Mouse (Mus musculus) thymus, postnatal 4 days (tissue): ENCODE data around the gene Dnaja1.

ENCODE experiments used
- DNase-seq: peaks from one replicate; pipeline ENCODE4 v3.0.0; 2021

Gene Dnaja1

DNA sequence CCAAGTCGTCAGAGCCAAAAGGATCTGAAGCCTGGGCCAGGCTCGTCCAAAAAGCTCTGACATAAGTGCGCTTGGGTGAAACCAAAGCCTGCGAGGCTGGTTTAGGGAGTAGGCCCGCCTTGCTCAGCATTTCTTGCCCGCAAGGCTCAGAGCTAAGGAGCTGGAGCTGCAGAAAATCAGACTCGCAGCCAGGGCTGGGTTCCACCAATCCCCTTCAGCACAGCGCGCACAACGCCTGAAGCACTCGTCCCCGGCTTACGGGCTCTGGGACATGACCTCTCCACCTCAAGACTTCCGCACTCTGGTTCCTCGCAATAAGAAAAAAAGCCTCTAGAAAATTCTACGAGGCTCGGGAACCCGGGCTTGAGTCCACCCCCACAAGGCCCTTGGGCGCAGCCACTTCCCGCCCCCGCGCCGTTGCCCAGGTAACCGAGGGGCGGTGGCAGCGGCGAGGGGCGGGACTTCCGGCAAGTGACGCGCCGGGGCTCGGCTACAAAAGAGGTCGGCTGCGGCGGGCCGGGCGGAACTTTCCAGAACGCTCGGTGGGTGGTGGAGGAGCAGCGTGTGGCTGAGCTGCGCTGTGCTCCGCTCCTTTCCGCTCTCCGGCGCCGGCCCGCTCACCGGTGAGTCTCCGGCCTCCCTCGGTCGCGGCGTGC, at the start of gene Dnaja1:
Gene Dnaja1, plus strand, starts transcription at position 140 of the 656 bp plus-strand sequence.
- DNase-seq = peak; percentile 100

DNA sequence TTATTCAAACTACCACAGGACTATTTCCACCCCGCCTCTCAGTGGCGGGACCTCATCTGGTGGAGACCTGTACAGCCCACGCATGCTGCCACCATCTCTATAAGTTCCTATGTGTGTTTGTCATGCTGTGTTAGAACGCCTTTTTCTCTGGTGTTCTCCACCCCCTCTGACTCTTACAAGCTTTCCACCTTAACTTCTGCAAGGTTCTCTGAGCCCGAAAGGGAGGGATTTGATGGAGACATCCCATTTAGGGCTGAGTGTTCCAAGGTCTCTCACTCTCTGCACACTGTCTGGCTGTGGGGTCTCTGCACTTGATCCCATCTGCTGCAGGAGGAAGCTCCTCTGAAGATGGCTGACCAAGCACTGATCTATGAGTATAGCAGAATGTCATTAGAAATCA, 48.4 kb upstream of the Dnaja1 start:
- DNase-seq = no peak

DNA sequence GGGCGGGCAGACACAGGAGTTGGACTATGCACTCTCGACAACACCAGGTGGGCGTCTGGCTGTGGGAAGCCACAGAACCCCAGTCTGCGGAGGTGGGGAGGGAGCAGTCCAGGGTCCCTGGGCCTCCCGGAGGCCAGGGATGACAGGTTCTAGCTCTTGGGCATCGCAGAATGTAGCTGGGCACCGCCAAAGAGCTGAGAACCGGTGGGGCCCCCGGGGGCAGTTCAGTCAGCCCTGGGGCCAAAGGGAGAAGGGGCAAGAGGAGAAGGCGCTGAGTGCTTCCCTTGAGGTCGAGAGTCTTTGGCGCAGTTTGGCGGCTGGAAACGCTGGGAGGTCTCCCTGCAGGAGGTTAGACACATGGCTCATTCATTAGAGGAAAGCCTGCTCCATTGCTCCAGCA, 45.6 kb upstream of the Dnaja1 start:
- DNase-seq = no peak

DNA sequence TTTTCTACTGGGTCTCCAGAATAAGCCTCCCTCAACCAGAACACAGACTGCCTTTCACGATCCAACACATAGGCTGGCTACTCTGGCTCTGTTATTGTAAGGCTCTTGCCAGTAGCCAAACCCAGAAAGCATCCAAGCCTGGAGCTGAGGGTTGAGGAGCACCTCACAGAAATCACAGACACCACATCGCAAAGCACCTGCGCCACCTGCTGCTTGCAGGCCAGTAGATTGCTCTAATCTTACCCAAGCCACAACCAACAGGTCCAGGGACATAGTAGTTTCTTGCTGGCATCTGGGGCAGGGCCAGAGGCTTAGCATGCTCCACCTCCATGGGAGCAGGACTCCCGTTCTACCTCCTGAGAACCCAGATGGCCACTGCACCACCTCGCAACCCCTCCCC, 44.8 kb upstream of the Dnaja1 start:
- peak; percentile 31 for DNase-seq

DNA sequence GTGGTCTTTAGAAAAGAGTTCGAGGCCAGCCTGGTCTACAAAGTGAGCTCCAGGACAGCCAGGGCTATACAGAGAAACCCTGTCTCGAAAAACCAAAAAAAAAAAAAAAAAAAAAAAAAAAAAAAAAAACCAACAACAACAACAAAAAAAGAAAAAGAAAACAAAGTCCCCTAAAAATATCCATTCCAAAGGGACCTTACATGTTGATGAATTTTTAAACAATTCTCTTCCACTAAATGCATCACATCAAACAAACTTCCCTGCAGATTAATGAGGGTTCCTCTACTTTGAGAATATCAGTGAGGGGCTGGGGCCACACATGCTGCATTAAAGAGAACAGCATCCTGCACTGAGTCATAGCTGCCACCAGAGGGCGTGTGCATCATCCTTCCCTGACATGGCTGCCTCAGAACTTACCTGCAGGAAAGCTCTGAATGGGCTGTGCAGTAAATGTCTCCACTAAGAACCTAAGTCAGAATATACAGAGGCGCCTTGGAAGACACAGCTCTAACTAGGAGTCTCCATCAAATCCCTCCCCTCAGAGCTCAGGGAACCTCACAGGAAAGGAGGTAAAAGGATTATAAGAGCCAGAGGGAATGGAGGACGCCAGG, 41.6 kb upstream of the Dnaja1 start:
- peak; percentile 66 for DNase-seq

DNA sequence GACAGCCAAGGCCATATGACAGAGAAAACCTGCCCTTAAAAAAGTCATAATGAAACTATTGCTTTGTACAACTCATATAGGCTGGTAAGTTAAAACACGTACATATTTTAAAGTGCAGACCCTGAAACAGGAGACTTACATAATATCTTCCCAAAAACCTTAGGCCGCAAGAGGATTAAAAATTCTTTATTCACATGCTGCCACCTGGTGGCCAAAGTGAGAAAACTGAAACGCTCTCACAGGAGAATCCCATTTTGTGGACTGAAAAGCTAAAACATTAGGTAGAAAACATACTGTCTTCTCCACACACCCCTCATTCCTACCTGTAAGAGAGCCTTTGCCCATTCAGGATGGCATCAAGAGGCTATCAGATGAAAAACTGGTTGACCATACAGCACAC, 40.0 kb upstream of the Dnaja1 start:
- DNase-seq = peak; percentile 71

DNA sequence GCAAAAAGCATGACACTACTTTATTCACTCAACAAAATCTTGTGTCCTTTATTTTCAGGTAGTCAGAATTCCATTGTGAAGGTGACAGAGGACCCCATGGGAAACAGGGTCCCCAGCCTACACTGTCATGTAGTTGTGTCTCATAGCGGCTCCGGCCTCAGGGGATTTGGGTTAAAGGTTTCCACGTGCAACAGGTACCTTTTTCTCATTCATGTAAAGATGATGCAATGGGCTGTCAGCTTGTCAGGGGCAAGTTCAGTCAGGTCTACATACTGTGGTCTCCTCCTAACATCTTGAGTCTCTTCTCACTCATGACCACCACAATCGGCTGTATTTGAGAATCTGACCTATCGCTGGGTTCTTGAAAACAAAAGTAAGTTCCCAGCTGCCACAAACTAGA, 39.6 kb upstream of the Dnaja1 start:
- no peak for DNase-seq

DNA sequence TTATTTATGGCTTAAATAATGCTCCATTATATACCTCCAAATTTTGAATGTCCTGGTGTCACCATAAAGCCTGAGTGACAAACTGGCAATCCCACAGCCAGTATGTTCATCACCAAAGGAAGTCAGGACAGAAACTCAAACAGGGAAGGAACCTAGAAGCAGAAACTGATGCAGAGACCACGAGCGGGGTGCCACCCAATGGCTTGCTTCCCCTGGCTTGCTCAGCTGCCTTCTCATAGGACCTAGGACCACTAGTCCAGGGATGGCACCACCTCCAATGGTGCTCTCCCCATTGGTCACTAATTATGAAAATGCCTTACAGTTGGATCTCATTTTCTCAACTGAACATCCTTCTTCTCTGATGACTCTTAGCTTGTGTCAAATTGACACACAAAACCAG, 38.6 kb upstream of the Dnaja1 start:
- no peak for DNase-seq

DNA sequence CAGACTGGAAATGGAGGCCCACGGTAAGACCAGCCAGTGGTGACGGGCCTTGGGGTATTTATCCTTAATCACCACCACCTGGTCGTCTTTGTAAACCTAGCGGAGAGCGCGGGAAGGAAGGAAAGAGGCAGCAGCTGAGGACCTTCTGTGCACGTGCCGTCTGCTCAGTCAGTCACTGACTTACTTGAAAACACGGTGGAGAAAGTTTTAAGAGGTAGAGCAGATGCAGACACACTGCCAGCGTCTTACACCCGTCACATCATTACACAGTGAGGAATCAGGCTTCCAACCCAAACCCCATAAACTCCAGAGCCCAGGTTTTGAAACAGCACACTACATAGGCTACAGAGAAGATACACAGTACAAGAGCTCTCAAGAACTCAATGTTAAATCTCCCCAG, 30.9 kb upstream of the Dnaja1 start:
- DNase-seq = no peak

DNA sequence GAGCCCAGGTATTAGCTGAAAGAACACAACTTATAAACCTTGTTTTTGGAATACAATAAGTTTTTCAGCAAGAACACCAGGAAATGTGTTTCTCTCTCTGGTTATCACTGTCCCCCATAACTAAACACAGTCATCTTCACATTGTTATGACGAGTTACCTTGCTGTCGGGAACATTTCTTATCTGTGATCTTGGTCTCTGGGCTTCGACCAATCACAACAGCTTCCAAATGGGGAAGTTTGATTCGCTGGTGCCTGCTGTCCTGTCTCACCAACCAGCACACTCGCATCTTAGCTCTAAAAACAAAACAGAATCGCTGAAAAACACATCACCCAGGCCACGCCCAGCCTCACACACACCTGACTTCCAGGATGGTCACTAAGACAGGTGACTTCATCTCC, 24.9 kb upstream of the Dnaja1 start:
- no peak for DNase-seq

DNA sequence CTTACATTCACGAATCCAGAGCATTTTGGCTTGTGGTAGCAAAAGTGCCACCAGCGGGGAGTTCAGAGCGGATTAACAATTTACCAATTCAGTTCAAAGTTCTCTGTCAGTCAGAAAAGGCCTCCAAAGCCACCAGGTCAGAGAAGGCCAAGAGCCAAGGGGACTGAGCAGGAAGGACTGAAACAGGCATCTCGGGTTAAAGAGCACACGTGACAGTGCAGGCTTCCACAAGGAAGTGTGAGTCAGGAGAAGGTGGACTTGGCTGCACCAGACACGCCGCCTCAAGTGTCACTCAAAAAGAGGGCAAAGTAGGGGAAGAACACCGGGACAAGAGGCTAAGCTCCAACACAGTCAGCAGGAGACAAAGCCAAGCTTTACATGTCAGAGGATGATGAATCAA, 21.7 kb upstream of the Dnaja1 start:
- no peak for DNase-seq

DNA sequence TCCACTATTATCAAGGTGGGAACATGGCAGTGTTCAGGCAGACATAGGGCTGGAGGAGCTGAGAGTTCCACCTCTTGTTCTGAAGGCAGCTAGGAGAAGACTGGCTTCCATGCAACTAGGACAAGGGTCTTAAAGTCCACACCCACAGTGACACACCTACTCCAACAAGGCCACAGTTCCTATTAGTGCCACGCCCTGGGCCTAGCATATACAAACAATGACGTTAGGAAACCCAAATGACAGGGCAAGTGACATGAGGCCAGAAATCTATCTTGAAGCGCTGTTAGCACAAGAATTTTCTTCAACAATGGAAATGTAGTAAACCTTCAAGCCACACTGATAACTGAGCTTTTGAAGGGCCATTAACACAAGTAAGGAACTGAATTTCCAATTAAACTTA, 20.2 kb upstream of the Dnaja1 start:
- no peak for DNase-seq

DNA sequence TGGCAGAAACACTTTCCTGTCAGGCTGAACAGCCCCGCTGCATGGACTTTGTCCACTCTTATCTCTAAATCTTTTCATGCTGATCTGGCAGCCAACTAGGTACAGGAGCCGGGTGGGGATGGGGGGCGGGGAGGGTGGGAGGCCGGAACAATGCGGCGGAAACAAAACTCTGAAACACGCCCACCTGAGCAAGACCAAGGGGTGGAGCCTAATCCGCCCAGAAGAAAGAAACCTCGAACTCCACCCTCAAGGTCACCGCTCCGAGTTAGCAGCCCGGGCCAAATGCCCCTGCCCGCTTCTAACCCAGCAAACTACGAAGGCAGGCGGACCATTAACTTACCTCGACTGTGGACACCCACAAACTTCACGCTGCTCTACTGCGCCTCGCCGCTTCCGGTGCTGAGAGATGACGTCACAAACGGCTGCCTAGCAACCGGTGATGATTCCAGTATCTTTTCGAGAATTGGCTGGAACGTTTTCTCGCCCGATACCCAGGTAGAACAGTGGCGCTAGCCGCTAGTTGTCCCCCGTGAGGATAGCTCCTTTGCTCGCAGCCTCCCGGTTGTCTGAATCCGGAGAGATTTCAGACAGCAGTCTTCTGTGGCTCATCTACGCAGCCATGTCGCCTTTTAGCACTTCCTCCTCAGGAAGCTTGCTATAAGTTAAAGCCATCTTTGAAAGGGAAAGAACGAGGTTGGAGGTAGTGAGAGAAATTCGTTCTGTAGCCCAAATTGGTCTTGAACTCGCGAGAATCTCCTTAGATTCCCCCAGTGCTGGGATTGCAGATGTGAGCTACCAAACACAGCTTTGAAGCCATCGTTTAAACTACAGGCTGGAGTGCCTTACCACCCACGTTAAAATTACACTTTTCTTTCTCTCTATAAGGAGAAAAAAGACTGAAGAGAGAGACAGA, 18.9 kb upstream of the Dnaja1 start, which contains the start of gene Aptx:
Gene Aptx, minus strand, starts transcription at position 398 of the 913 bp plus-strand sequence.
- peak; percentile 96 for DNase-seq

DNA sequence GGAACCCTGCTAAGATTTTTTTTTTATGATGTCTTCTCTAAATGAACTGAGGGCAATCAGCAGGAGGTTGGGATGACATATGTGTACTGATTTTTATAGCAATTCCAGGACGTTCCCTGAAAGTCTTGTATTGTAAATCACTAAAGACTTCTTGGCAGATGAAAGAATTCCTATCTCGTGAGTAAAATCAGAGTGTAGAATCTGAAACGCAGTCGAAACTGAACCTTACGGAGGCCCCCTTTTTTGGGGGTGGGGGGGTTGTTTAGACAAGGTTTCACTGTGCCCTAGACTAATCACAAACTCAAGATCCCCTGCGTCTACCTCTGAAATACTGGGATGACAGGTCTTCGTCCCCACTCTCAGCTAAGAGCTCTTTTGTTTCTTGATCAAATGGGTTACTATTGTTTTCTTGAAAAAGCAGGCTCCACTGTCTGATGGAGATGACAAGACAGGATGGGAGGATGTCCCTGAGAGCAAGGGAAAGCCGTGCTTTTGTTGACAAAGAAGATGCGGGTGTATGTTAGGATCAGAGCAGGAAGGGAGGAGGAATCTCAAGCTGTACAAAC, 18.2 kb upstream of the Dnaja1 start:
- no peak for DNase-seq

DNA sequence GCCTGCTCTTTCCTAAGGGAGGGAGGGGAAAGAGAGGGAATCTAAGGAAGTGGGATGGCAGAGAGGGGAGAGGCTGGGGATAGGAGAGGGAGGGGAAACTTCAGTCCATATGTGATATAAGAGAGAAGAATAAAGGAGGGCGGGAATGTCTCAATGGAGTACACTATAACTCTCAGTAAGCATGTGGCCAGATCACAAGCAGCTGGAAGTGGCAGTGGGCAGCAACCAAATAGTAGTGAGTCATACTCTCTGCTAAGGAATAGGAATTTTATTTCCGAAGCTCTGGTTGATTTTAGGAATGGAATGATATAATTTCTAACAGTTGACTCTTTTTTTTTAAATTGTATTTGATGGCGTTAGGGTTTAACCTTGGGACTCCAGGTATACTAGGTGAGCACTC, 4.8 kb upstream of the Dnaja1 start:
- no peak for DNase-seq

DNA sequence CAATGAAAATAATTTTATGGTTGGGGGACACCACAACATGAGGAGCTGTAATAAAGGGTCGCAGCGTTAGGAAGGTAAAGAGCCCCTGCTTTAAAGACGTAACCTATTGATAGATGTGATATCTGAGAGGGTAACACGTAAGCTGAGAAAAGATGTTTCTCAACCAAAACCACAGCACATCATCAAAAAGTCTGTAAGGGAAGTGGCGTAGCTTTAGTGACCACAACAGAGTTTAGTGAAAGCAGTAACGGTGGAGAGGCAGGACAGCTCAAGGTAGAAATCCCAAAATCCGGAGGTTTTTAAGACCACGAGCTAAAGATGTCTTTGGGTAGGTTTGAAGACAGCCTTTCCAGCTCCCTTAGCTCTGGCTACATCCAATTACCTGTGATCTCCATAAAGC, 1.0 kb upstream of the Dnaja1 start:
- DNase-seq = peak; percentile 24

DNA sequence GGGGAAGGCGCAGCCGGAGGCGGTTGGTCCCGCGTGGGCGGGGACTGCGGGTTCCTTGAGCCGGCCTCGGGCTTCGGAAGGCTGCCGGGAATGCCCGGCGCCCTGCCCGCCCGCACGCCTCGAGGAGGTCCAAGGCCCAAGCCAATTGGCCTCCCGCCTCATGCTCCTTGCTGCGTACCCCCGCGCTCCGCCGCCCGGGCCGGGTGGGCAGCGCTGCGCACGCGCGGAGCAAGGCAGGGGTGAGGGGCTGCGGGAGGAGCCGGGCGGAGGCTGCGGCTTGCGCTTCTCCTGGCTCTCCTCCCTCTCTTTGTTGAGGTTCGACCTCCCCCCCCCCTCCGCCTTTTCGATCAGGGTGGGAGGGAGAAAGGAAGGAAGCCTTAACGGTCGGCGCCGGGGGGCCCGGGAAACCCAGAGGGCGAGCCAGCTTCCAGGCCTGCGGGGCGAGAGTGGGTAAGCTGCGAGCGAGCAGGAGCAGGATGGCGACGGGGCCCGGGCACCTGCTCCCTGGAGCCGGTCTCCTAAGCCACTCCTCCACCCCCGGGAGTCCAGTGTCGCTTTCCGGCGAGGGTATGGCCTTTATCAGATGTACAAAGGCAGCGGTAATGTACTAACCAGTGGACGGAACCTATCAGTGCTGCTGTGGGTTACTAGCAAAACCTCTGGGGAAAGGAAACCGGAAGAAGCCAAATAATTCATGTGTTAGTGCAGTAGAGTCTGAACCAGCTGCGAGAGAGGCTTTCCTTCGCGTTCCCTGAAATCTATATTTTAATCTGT, 924 bp downstream of the Dnaja1 start:
- DNase-seq = peak; percentile 89

DNA sequence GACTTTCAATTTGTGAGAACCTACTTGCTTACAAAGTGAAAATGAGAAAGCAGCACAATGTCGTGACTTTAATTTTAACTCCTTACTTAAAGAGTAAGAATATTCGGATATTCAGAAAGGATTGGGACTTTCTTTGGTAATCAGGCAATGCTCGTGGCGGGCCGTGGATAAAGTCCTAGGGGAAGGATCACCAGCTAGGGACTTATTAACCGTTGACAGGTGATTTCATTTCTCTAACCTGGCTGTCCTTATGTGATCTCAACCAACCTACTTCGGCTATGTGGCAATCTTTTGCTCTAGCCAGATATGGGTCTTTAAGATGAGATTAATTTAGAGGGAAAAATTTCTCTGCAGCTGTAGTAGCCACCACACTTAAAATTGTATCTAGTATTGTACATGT, 3.2 kb downstream of the Dnaja1 start:
- no peak for DNase-seq

DNA sequence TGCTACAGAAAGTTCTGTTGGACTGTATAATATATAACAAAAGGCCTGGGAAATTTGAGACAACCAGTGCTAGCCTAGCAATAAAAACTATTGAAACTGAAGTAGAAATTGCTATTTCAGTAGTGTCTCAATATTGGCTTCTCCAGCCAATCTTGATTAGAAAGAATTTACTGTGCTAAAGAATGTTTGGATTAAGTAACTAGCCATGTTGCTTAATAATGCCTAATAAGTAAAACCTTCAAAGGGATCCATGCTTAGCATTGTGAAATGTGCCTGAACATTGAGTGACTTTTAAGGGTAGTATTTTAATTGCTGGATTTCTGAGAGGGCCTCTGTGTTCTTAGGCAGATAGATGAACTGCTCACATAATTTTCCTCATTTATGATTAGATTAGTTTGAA, 3.6 kb downstream of the Dnaja1 start:
- no peak for DNase-seq

DNA sequence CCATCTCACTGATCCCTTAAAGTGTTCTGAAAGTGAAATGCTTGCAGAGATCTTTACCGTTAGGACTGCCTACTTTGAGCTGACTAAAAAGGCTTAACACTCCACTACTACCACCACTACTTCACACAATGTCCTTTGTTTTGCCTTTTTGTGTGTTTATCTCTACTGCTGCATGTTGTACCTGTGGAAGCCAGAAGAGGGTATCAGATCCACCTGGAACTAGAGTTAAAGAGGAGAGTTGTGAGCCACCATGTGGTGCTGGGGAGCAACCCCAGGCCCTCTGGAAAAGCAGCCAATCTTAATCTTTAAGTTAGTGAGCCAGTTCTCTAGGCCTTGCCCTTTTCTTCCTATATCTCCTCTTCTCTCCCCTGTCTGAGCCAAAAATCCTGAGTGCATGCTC, 5.3 kb downstream of the Dnaja1 start:
- DNase-seq = peak; percentile 19

DNA sequence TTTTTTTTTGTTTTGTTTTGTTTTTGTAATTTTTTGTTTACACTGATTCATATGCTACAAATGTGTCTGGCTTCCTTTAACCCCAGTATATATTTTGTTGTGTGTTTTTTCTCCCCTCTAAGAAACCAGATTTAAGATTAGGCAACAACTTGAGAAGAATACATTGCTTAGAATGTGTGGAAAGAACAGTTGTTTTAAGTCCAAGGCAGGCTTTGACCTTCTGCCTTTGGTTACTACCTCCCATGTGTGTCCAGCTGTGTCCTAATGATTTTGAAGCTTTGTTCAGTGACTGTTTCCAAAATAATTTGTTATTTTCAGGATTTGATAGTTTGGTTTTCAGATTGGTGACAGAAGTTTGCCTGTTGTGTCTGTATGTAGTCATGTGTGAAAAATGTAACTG, 9.3 kb downstream of the Dnaja1 start:
- DNase-seq = no peak

DNA sequence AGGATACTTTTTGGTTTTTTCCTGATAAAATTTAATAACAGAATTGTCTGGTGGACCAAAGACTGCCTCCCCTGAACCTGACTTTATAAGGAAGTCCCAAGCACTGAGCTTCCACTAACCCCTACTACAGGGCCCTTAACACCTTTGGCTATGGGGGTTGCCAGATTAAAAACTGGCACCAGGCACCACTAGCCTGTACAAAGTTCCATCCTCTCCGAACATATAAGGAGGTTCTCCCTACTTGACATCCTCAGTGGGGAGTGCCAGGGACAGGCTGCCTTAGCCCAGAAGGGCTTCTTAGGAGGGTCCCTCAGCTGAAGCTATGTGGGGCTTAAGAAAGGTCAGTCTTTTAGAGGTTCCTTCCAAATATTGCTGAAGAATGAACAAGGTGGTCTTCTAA, 13.4 kb downstream of the Dnaja1 start:
- DNase-seq = no peak
